Mouse (Mus musculus): Measurements from ENCODE around the gene Taf15. TPM values are rescaled to one million over a fixed set of nuclear protein-coding genes. Genes with fewer than 3 reads are reported as not detected.
"Not testable (repeated sequence)": the region's sequence is repeated elsewhere in the genome, so short reads cannot be mapped to it uniquely, and the experiment has no call there.

Taf15 gene
- polyA plus RNA-seq, 1 experiment from 2014 or later, result 5.4 TPM

DNA sequence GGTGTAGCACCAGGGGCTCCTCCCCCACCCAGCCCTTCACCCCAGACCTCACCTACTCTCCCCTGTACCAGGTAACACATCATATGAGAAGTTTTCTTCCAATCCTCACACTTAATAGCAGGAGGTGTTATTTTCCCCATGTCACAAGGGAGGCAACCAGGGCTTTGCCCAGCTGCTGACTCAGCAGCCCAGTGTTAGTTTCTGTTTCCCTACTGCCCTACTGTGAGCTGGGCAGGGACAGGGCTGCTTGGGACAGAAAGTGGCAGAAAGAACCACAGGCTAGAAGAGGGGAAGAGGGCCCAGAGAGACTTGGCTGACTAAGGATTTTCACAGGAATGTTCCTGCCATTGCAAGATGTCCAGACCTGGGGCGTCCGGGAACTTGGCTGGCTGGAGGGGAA is 68.0 kb downstream of the Taf15 start:
- H3K9ac ChIP-seq (ENCODE audit: low read depth, low read length), result no peak overlapping the region
- no peak overlapping the region for H3K4me3 ChIP-seq (ENCODE audit: low read depth, low read length)
- 78% methylated on average over 2 of the region's 2 CpGs for WGBS
- H3K36me3 ChIP-seq (ENCODE audit: control insufficient read depth, insufficient read depth), result no peaks in the 10 kb centered on the region
- H3K4me1 ChIP-seq (replicated peaks; ENCODE audit: control insufficient read depth, insufficient read depth, low read length), result no peaks in the 10 kb centered on the region
- H3K4me2 ChIP-seq (replicated peaks; ENCODE audit: low read depth), result no peak overlapping the region
- H3K27ac ChIP-seq (ENCODE audit: low read depth, low read length), result no peak overlapping the region
- no peaks in the 10 kb centered on the region for H3K27me3 ChIP-seq (replicated peaks; ENCODE audit: control insufficient read depth, insufficient read depth, low read length)
- no peaks in the 10 kb centered on the region for H3K9me3 ChIP-seq (ENCODE audit: control insufficient read depth)
- TF ChIP-seq CTCF (IDR thresholded peaks at IDR 0.05; ENCODE audit: low read depth), result no peak
- ATAC-seq, result 0 out of 2 replicates have a peak, but pooled peaks have one; percentile 28

DNA sequence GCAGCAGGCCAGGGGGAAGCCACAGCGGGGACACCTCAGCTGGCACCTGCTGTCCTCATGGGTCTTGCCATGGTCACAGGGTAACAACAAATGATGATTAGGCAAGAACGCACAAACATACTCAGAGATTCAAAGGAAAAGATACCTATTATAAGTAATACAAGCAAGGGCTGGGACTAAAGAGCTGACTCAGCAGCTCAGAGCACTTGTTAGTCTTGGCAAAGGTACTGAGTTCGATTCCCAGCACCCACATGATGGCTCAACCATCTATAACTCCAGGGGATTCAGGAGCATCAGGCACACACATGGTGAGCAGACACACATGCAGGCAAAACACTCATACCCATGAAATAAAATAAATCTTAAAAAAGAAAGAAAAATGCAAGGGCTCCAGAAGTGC is 68.5 kb downstream of the Taf15 start:
- 79% methylated on average over 3 of the region's 3 CpGs for WGBS
- Histone ChIP-seq H3K36me3 (ENCODE audit: control insufficient read depth, insufficient read depth) (no peaks in the 10 kb centered on the region), H3K4me2 (replicated peaks; ENCODE audit: low read depth) (no peak overlapping the region), H3K27ac (ENCODE audit: low read depth, low read length) (no peak overlapping the region), H3K4me3 (ENCODE audit: low read depth, low read length) (no peak overlapping the region), H3K9me3 (ENCODE audit: control insufficient read depth) (no peaks in the 10 kb centered on the region), H3K4me1 (replicated peaks; ENCODE audit: control insufficient read depth, insufficient read depth, low read length) (no peaks in the 10 kb centered on the region), H3K27me3 (replicated peaks; ENCODE audit: control insufficient read depth, insufficient read depth, low read length) (no peaks in the 10 kb centered on the region), H3K9ac (ENCODE audit: low read depth, low read length) (no peak overlapping the region)
- ATAC-seq, result no peak
- no peak for TF ChIP-seq CTCF (IDR thresholded peaks at IDR 0.05; ENCODE audit: low read depth)

DNA sequence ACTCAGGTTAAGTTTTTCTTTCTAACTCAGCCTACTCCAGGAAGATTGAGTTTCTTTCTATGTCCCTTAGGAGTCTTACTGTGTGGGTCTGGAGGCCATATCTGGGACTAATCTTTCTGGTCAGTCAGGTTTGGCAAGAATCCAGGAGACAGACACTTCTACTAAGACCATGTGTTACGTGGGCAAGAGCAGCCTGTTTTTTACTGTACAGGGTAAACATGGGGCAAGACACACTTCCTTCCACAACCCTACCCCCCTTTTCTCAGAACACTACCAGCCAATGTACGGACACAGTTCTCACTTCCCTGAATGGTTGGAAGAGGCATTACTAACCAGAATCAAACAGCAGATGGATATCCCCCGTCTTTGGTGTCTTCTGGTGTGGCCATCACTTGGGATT is 71.3 kb downstream of the Taf15 start:
- Histone ChIP-seq H3K9ac (ENCODE audit: low read depth, low read length) (no peak overlapping the region), H3K4me1 (replicated peaks; ENCODE audit: control insufficient read depth, insufficient read depth, low read length) (no peaks in the 10 kb centered on the region), H3K4me2 (replicated peaks; ENCODE audit: low read depth) (no peak overlapping the region), H3K4me3 (ENCODE audit: low read depth, low read length) (no peak overlapping the region), H3K27ac (ENCODE audit: low read depth, low read length) (no peak overlapping the region), H3K27me3 (replicated peaks; ENCODE audit: control insufficient read depth, insufficient read depth, low read length) (no peaks in the 10 kb centered on the region), H3K9me3 (ENCODE audit: control insufficient read depth) (no peaks in the 10 kb centered on the region), H3K36me3 (ENCODE audit: control insufficient read depth, insufficient read depth) (no peaks in the 10 kb centered on the region)
- 58% methylated on average over 3 of the region's 3 CpGs for WGBS
- no peak for TF ChIP-seq CTCF (IDR thresholded peaks at IDR 0.05; ENCODE audit: low read depth)
- ATAC-seq, result no peak

DNA sequence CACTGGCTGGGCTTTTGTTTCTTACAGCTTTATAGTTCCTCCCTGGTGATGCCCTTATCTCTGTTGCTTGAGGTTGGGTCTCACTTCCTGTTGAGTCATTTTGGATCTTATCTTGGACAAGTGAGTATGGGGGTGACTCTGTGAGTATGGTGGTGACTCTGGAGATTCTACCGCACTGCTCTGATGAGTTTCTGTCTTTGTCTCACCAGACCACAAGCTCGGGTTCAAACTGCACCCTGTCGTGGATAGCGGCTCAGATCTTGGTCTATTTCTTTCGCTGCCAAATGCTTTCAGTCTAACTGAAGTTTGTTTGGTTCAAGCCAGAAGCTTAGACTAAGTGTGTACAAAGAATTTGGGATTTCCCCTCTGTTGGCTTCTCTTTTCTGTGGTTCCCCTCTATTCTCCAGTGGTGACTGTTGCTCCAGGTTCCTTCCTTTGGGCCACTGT is 77.3 kb downstream of the Taf15 start:
- no peak overlapping the region for H3K9ac ChIP-seq (ENCODE audit: low read depth, low read length)
- no peak for TF ChIP-seq CTCF (IDR thresholded peaks at IDR 0.05; ENCODE audit: low read depth)
- no peaks in the 10 kb centered on the region for H3K9me3 ChIP-seq (ENCODE audit: control insufficient read depth)
- no peak overlapping the region for H3K27ac ChIP-seq (ENCODE audit: low read depth, low read length)
- H3K4me1 ChIP-seq (replicated peaks; ENCODE audit: control insufficient read depth, insufficient read depth, low read length), result no peaks in the 10 kb centered on the region
- no peak for ATAC-seq
- H3K36me3 ChIP-seq (ENCODE audit: control insufficient read depth, insufficient read depth), result no peaks in the 10 kb centered on the region
- no peak overlapping the region for H3K4me2 ChIP-seq (replicated peaks; ENCODE audit: low read depth)
- WGBS, result 79% methylated on average over 5 of the region's 5 CpGs
- no peak overlapping the region for H3K4me3 ChIP-seq (ENCODE audit: low read depth, low read length)
- H3K27me3 ChIP-seq (replicated peaks; ENCODE audit: control insufficient read depth, insufficient read depth, low read length), result no peaks in the 10 kb centered on the region

DNA sequence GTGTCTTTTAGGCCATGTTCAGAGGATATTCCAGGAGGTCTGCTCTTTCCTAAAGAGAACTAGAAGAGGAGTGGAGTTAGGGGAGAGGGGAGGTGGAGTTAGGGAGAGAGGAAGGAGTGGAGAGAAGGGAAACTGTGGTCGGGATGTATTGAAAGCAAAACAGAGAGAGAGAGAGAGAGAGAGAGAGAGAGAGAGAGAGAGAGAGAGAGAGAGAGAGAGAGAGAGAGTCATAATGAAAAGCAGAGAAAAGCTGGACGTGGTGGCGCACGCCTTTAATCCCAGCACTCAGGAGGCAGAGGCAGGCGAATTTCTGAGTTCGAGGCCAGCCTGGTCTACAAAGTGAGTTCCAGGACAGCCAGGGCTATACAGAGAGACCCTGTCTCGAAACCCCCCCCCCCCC is 78.2 kb downstream of the Taf15 start:
- H3K4me2 ChIP-seq (replicated peaks; ENCODE audit: low read depth); H3K27ac ChIP-seq (ENCODE audit: low read depth, low read length); H3K4me1 ChIP-seq (replicated peaks; ENCODE audit: control insufficient read depth, insufficient read depth, low read length); H3K27me3 ChIP-seq (replicated peaks; ENCODE audit: control insufficient read depth, insufficient read depth, low read length); H3K4me3 ChIP-seq (ENCODE audit: low read depth, low read length); ATAC-seq; H3K9me3 ChIP-seq (ENCODE audit: control insufficient read depth); H3K9ac ChIP-seq (ENCODE audit: low read depth, low read length); H3K36me3 ChIP-seq (ENCODE audit: control insufficient read depth, insufficient read depth): not testable (repeated sequence)
- 70% methylated on average over 4 of the region's 7 CpGs for WGBS

DNA sequence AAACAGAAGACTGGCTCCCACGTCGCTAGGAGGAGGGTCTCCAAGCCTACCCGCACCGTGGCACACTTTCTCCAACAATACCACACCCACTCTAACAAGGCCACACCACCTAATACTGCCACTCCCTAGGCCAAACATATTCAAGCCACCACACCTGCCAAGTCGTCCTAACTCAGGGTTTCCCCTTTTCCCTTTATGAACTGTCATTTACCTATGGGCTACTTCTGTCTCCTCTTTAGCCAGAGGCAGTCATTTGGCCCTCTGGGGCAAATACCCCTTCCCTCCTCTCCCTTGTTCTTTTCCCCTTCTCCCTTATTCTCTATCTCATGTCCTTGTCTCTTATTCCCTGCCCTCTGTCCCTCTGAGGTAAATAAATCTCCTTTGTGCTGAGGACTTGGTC is 78.8 kb downstream of the Taf15 start:
- H3K9me3 ChIP-seq (ENCODE audit: control insufficient read depth), result no peaks in the 10 kb centered on the region
- no peaks in the 10 kb centered on the region for H3K4me1 ChIP-seq (replicated peaks; ENCODE audit: control insufficient read depth, insufficient read depth, low read length)
- TF ChIP-seq CTCF (IDR thresholded peaks at IDR 0.05; ENCODE audit: low read depth), result no peak
- no peak overlapping the region for H3K9ac ChIP-seq (ENCODE audit: low read depth, low read length)
- no peaks in the 10 kb centered on the region for H3K36me3 ChIP-seq (ENCODE audit: control insufficient read depth, insufficient read depth)
- no peak overlapping the region for H3K4me3 ChIP-seq (ENCODE audit: low read depth, low read length)
- no peak overlapping the region for H3K4me2 ChIP-seq (replicated peaks; ENCODE audit: low read depth)
- no peak for ATAC-seq
- 68% methylated on average over 5 of the region's 5 CpGs for WGBS
- no peak overlapping the region for H3K27ac ChIP-seq (ENCODE audit: low read depth, low read length)
- no peaks in the 10 kb centered on the region for H3K27me3 ChIP-seq (replicated peaks; ENCODE audit: control insufficient read depth, insufficient read depth, low read length)

Other genes starting within 250 kb of the Taf15 start
- gene Slfn14, start 186.4 kb upstream of the Taf15 start, polyA plus RNA-seq (2015; fragmentation: Nextera tagmentation; extraction: Ambion mirVana), result not detected in 2 replicates
- gene Ap2b1, start 174.1 kb upstream of the Taf15 start, polyA plus RNA-seq (2015; fragmentation: Nextera tagmentation; extraction: Ambion mirVana), result 20.4 and 20.7 TPM in 2 replicates
- 8.6 and 9.3 TPM in 2 replicates for gene Pex12, start 170.5 kb upstream of the Taf15 start, polyA plus RNA-seq (2015; fragmentation: Nextera tagmentation; extraction: Ambion mirVana)
- 0.82 and 0.94 TPM in 2 replicates for gene Rasl10b, start 63.9 kb upstream of the Taf15 start, polyA plus RNA-seq (2015; fragmentation: Nextera tagmentation; extraction: Ambion mirVana)
- 0.51 and 0.65 TPM in 2 replicates for gene Gas2l2, start 43.6 kb upstream of the Taf15 start, polyA plus RNA-seq (2015; fragmentation: Nextera tagmentation; extraction: Ambion mirVana)
- gene 1700020L24Rik, start 35.4 kb upstream of the Taf15 start, polyA plus RNA-seq (2015; fragmentation: Nextera tagmentation; extraction: Ambion mirVana), result 0.76 and 1.5 TPM in 2 replicates
- gene Mmp28, start 10.0 kb upstream of the Taf15 start, polyA plus RNA-seq (2015; fragmentation: Nextera tagmentation; extraction: Ambion mirVana), result 1.6 and 2.1 TPM in 2 replicates
- not detected in 2 replicates for gene Heatr9, start 49.1 kb downstream of the Taf15 start, polyA plus RNA-seq (2015; fragmentation: Nextera tagmentation; extraction: Ambion mirVana)
- gene Ccl5, start 57.4 kb downstream of the Taf15 start, polyA plus RNA-seq (2015; fragmentation: Nextera tagmentation; extraction: Ambion mirVana), result 1.8 and 2.4 TPM in 2 replicates
- gene Ccl9, start 105.5 kb downstream of the Taf15 start, polyA plus RNA-seq (2015; fragmentation: Nextera tagmentation; extraction: Ambion mirVana), result 11.2 and 13.4 TPM in 2 replicates
- 100 and 108 TPM in 2 replicates for gene Ccl6, start 120.0 kb downstream of the Taf15 start, polyA plus RNA-seq (2015; fragmentation: Nextera tagmentation; extraction: Ambion mirVana)
- not detected in 2 replicates for gene Rpl9-ps1, start 172.5 kb downstream of the Taf15 start, polyA plus RNA-seq (2015; fragmentation: Nextera tagmentation; extraction: Ambion mirVana)
- gene Ccl3, start 176.3 kb downstream of the Taf15 start, polyA plus RNA-seq (2015; fragmentation: Nextera tagmentation; extraction: Ambion mirVana), result 1.2 and 1.3 TPM in 2 replicates
- gene Ccl4, start 189.5 kb downstream of the Taf15 start, polyA plus RNA-seq (2015; fragmentation: Nextera tagmentation; extraction: Ambion mirVana), result 0.56 and 0.64 TPM in 2 replicates
- gene Wfdc17, start 230.9 kb downstream of the Taf15 start, polyA plus RNA-seq (2015; fragmentation: Nextera tagmentation; extraction: Ambion mirVana), result 5.6 and 7.5 TPM in 2 replicates
- gene Wfdc18, start 235.9 kb downstream of the Taf15 start, polyA plus RNA-seq (2015; fragmentation: Nextera tagmentation; extraction: Ambion mirVana), result 1.1 and 3.2 TPM in 2 replicates

All from intestine, postnatal 0 days (tissue).